Mouse (Mus musculus) testis, postnatal 14 days (tissue): ENCODE measurements around the gene Timm13.

Source experiments
- DNase-seq: peaks from one replicate; pipeline ENCODE4 v3.0.0; 2021; ENCODE audit warnings: low spot score

Timm13 gene

DNA sequence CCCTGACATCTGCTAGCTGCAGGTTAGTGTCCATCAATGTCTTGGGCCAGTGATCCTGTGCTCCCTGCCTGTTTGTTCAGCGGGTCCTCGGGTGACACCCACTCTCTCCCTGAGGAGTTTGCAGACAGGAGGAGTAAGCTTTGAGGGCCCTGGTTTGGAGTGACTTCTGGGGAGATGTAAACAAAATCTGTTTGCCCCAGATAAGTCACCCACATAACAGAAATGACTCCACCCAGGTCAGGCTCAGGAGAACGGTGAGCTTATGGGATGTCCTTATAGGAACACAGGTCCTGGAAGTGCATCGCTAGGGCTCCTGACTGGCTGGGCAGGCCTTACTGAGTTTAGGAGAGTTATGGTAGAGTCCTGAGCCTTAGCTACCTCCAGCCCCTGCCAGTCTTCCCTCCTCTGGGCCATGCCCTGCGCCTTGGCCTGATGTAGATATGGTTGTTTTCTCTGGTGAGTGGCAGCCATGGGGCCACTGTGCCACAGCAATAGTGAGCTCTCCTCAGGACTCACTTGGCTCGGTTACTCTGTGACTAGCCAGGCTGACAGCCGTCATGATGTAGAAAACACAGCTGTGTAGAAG lies 42.3 kb downstream of the Timm13 start:
- no peak for DNase-seq

- no peak for DNase-seq
Measured at GRCm38 (mm10) chr10:80857848-80858247, 42.9 kb downstream of the Timm13 start.

DNA sequence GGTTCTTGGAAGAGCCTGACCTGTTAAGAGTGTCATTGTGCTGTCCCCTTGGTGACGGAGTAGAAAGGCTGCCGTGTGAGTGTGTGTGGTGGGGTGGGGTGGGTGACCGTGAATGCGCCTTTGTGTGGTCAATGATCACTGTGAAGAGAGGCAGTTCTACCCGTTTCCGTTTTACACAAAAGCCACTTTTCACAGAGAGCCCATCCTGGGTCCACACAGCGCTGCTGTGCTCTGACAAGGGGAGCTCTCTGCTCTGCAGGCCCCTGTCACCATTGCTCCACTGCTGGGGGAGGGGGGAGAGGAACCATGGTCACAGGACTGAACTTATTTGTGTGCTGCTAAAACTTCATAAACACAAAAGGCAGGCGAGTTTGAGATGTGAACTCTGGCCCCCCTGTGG lies 43.4 kb downstream of the Timm13 start:
- DNase-seq = no peak

GRCm38 (mm10) chr10:80856908-80857307 lies 43.9 kb downstream of the Timm13 start:
- DNase-seq = no peak

GRCm38 (mm10) chr10:80856267-80856666 lies 44.5 kb downstream of the Timm13 start:
- no peak for DNase-seq

DNA sequence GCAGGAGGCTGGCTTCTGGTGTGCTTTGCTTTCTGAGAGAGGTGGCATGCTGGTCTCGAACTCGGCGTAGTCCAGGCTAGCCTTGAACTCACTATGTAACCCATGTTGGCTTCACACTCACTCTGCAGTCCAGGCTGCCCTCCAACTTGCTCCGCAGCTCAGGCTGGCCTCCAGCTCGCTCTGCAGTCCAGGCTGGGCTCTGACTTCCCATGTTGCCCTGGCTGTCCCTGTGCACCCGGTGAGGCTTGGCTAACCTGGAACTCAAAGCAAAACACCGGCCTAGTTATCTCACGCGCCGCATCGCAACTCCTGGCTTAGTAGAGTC lies 45.1 kb downstream of the Timm13 start:
- DNase-seq = no peak

GRCm38 (mm10) chr10:80854913-80855748 lies 45.6 kb downstream of the Timm13 start, which contains the start of the genes Lsm7 and Sppl2b:
TSS of gene Lsm7 (minus strand) at chr10:80855209.
TSS of gene Sppl2b (plus strand) at chr10:80855275.
- peak; percentile 95 for DNase-seq
